Mouse (Mus musculus) fat pad, adult 2 months (tissue): ENCODE data around the gene Sidt2.

Source experiments
- DNase-seq: peaks from one replicate; pipeline ENCODE4 v3.0.0-alpha.2; 2011; ENCODE audit warnings: low read depth, low spot score; ENCODE audit errors: extremely low read depth

Sidt2 gene

DNA sequence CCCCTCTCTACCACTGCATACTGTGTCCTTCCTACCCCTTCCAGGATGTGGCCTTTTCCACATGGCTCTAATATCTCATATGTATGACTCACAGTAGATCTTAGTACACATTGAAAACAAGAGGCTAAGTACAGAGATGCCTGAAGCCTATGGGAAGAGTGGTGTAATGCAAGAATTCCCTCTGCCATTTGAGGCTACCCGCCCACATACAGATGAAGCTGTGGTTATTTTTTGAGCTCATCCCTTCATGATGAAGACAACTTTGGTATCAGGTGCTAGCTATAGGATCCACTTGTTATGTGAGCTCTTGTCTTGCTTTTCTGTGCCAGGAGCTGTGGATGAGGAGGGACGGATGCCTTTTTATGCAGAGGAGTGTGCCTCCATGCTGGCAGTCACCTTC, 39.4 kb downstream of the Sidt2 start:
- no peak for DNase-seq

GRCm38 (mm10) chr9:45911673-45912072, 43.4 kb downstream of the Sidt2 start:
- DNase-seq: no peak

DNA sequence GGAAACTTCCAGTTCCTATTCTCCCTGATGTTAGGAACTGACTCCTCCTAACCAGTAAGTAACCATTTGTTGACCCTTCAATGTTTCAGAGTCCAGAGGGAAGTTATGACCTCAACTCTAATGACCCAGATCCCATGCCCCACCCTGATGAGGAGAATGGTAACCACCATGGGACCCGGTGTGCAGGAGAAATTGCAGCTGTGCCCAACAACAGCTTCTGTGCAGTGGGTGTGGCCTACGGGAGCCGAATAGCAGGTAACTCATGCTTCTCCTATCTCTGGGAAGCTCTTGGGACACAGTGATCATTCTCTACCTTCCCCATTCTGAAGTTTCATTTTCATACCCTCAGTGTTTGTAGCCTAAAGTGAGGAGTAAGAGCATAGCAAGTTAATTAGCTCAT, 44.1 kb downstream of the Sidt2 start:
- DNase-seq: no peak

DNA sequence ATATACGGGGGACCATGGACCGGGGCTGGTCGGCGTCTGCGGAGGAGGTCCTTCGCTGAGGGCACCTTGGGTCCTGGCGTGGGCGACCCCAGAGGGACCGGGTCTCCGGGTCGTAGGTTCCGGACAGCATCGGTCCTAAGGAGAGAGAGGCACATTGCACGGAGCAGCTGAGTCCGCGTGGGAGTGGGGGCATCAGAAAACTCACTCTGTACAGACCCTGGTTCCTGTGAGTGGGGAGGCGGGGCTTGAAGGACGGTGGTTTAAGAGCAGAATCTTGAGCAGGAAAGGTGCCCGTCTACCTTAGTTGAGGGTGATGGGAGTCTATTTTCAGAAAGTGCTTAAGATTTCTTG, 48.0 kb downstream of the Sidt2 start:
- no peak for DNase-seq

DNA sequence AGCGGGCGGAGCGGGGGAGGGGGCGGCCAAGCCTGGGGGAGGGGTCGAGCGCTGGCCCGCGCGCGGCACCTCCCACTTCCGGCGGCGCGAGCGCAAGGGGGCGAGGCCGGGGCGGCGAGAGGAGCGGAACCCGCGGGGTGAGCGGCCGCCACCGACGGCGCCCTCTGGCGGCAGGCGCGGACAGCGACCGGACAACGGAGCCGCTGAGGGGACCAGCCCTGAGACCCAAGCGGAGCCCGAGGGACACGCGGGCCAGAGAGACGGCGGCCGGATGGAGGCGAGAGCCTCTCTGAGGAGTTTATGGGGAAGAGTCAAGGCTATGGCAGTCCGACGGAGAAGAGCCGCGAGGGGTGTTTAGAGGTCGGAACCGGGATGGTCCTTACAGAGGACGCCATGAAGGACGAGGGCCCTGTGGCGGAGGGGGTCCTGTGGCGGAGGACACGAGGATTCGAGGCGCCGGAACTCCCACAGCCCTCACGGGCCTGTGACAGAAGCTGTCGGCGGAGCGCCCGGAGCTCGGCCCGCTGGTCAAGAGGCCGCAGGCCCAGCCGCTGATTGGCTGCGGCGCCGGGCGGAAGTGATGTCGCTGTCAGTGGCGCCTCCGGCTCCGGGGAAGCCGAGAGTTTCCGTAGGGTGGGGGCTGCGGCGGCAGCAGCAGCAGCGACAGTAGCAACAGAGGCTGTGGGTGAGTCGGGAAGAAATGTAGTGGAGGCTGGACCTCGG, 48.5 kb downstream of the Sidt2 start, which contains the start of the genes Pcsk7 and Rnf214:
Gene Pcsk7 (plus strand): TSS at position 143 of the 723 bp plus-strand sequence.
Gene Rnf214 (minus strand): TSS at position 557 of the 723 bp plus-strand sequence.
- DNase-seq: no peak

GRCm38 (mm10) chr9:45905811-45906237, 49.2 kb downstream of the Sidt2 start:
- no peak for DNase-seq

GRCm38 (mm10) chr9:45905196-45905595, 49.9 kb downstream of the Sidt2 start:
- no peak for DNase-seq

- DNase-seq: no peak
Observed at GRCm38 (mm10) chr9:45893681-45894080, 61.4 kb downstream of the Sidt2 start.
